Mouse (Mus musculus) ES-E14 (cell line): Measurements from ENCODE around the gene Bpi.

Experiments
- CHD2 ChIP-seq: IDR thresholded peaks from 2 replicates; pipeline ENCODE4 v1.6.1; 2014; ENCODE audit warnings: mild to moderate bottlenecking, low read depth, low read length, inconsistent platforms
- ZC3H11A ChIP-seq: IDR thresholded peaks from 2 replicates; pipeline ENCODE4 v1.6.1; 2012; ENCODE audit warnings: low read depth, mild to moderate bottlenecking, inconsistent platforms, low read length, borderline replicate concordance
- ZNF384 ChIP-seq: IDR thresholded peaks from 2 replicates; pipeline ENCODE4 v1.6.1; 2012; ENCODE audit warnings: low read depth, low read length, inconsistent platforms

DNA sequence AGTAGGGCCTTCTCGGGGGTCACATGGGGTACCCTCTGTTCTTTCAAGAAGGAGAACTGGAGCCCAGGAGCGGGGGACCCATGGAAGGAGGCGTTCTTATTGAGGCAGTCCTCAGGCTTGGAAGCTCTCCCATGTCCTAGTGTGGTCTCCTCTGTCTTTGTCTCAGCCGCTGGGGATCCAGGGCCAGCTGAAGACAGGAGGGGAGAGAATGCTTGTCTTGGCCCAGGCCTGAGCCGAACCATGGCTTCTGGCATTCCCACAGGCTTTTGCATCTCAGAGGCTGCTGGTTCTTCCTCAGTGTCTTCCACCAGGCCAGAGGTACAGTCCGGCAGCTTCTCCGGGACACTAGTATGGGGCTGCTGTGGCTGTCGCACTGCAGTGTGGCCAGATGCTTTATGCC lies 41.4 kb upstream of the Bpi start:
- TF ChIP-seq CHD2 (no peak), ZC3H11A (no peak), ZNF384 (no peak)
